Mouse (Mus musculus): ENCODE measurements around the gene Ptcd3.

DNA sequence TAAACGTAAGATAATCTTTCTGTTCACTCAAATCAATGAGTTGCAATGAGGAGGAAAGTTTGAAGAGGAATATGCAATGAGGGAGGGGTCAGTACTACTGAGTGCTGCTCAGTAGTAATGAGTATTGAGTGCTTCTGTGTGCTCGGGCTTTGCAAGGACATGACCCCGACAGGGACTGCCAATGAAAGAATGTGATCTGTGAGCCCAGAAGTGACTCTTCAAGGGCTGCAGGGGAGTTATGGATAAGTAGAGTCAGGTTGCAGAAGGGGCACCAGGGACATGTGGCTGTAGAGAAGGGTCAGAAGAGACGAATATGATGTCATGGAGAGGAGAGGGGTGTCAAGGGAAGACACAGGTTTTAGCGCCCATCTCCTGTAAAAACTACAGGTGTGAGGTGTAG is 23.8 kb upstream of the Ptcd3 start:
- TF ChIP-seq CTCF (IDR thresholded peaks at IDR 0.05; ENCODE audit: control insufficient read depth, insufficient read depth, insufficient read length) (no peak), MYOD1 (IDR thresholded peaks at IDR 0.05; ENCODE audit: control insufficient read depth, insufficient read length, low read depth) (no peak), MAX (IDR thresholded peaks at IDR 0.05) (no peak), MYOG (IDR thresholded peaks at IDR 0.05; ENCODE audit: control insufficient read depth, extremely low read depth, insufficient read length) (no peak), FOSL1 (IDR thresholded peaks at IDR 0.05; ENCODE audit: insufficient read depth, low read length, poor library complexity, severe bottlenecking) (no peak), USF1 (IDR thresholded peaks at IDR 0.05; ENCODE audit: low read depth) (no peak)

Measured in C2C12 (cell line).